2 mouse cellular contexts compared by ENCODE assay signal in the genomic region with DNA sequence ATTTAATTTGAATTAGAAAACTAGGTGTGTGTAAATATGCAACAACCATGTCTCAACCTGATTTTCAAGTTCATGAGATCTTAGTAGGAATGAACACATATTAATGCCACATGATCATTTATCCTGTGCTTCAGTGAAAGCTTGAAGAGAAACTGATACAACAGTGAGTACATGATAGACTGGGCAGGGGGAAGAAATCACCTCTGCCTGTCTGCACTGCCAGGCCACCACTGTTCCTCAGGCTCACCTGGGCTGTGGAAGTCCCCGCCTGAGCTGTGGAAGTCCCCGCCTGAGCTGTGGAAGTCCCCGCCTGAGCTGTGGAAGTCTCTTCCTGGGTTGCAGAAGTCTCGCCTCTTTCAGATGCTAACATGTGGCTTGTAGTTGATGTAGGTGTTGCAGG. TPM values are rescaled to one million over a fixed set of nuclear protein-coding genes. Genes with fewer than 3 reads are reported as not detected.
"Had no signal": no experiment of that assay in that cellular context is flagged by ENCODE, and none has a peak within 500 bp of the region (broad histone marks: within the 10 kb centered on the region; RNA-seq: fewer than 3 reads in every experiment).

No protein-coding gene starts in this region.

RNA-seq across cellular contexts. Expression of a gene that starts 7.0 kb away (rescaled TPM):
- polyA plus RNA-seq: testis, adult 2 months had no signal

RNA-seq across cellular contexts. Expression of a gene that starts 36.6 kb away (rescaled TPM):
- polyA plus RNA-seq: midbrain, embryonic 10.5 days had no signal
